Mouse (Mus musculus): ENCODE measurements around the gene Cdkl3.

DNA sequence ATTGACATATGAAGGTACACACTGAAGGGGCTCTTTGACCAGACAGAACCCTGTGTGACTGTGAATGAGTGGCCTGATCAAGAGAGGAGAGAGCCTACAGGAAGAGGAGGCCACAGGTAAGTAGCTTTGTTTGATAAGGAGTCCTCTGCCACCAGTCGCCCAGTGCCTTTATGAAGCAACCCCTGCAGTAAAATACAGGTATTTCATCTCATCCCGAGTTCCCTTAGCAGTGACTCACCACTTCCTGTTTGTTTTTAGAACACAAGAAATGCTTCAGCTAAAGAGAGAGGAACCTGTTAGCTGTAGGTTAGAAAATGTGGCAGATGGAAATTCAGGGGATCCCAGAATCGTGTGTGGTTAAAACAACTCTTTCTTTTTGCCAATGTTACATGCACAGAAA lies 31.9 kb downstream of the Cdkl3 start:
- TF ChIP-seq CTCF (IDR thresholded peaks at IDR 0.05; ENCODE audit: low read depth) (no peak), EP300 (IDR thresholded peaks at IDR 0.05; ENCODE audit: low read depth) (no peak)

Measured in liver, embryonic 14.5 days (tissue).